Mouse (Mus musculus) brain, adult 10 weeks (tissue): ENCODE measurements around the gene Ppp1r3d. TPM values are rescaled to one million over a fixed set of nuclear protein-coding genes. Genes with fewer than 3 reads are reported as not detected.

Source experiments
- polyA plus RNA-seq: library from polyadenylated mRNA; stranded (reverse); fragments of 350-450 nt; fragmentation: Illumina TruSeq; extraction: RNeasy Lipid Tissue Mini Kit (QIAGEN cat#74804); gene quantifications from one replicate; pipeline ENCODE4 v1.2.3, GENCODE M21; 2015; ENCODE audit warnings: low read depth, low replicate concordance

The Ppp1r3d gene
- 5.4 TPM for polyA plus RNA-seq

DNA sequence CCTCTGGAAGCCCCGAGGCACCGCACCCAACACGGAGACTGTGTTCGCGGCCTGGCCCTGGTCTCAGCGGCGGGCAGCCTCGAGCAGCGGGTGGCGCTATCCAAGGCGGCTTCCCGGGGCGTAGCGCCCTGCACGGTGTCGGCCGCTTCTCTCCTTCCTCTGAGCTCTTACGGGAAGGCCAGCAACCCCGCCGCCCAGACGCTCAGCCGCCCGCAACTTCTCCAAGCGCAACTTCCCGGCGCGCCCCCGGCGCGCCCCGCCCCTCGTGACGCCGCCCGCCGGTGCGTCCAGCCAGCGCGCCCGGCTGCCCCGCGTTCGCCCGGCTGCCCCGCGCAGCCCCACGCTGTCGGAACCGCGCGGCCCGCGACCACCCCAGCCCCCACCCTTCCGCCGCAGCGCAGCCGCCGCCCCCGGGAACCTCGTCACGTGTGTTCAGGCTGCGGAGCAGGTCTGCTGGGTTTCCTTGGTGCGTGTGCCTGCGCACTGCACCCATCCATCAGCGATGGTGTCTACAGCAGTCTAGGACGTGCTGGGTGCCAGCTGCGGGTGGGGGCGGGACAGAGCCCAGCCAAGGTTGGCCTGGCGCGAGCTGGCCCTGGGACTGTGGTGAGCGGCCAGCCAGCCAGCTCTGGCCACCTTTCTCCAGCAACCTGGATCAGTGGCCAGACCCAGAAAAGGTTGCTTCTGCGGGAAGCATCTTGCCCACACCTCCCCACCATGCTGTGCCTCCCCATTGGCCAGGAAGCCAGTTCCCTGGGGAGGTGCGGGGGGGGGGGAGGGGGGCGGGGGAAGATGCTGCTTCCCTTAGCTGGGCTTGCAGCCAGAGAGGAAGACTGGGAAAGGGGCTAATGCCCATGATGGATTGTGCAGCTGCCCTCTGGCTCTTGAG is at the start of gene Ppp1r3d, which contains the start of gene Fam217b:
Gene Ppp1r3d (minus strand): TSS at position 212 of the 889 bp plus-strand sequence.
Gene Fam217b (plus strand): TSS at position 264 of the 889 bp plus-strand sequence.

DNA sequence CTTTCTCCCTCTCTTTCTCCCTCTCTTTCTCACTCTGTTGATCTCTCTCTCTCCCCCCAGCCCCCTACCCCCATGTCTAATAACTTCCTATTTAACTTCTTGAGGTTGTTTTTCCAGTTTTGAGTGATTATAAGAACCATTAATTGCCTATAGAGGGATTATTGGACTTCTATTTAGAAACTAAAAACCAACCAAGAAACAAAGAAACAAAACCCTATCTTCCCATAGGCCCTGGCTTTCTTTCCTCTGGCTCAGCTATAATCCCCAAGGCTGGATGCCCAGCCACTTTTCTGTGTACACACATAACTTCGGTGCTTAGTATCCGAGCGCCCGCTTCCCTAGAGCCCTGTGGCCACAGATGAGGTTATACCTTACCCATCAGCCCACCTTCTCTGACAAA is 16.0 kb upstream of the Ppp1r3d start, which contains the start of gene Cdh26:
Gene Cdh26 (plus strand): TSS at position 301 of the 400 bp plus-strand sequence.

GRCm38 (mm10) chr2:178407053-178407815 is 7.0 kb downstream of the Ppp1r3d start, which contains the start of gene Sycp2:
Sycp2 (minus strand) TSS chr2:178407685.

Other genes starting within 250 kb of the Ppp1r3d start
- gene Sycp2, start 6.8 kb downstream of the Ppp1r3d start, polyA plus RNA-seq: 1.0 TPM
- gene Fam217b, start 52 bp upstream of the Ppp1r3d start, polyA plus RNA-seq: 42.2 TPM
- gene Cdh26, start 16.1 kb upstream of the Ppp1r3d start, polyA plus RNA-seq: 1.0 TPM